Mouse (Mus musculus): Measurements from ENCODE around the gene Pdhx.

Pdhx gene

GRCm38 (mm10) chr2:103062865-103063264, 10.4 kb downstream of the Pdhx start:
- peak; percentile 79 for DNase-seq (ENCODE audit: low read depth, low spot score)

- no peak for DNase-seq (ENCODE audit: low read depth, low spot score)
Measured at GRCm38 (mm10) chr2:103058266-103058665, 15.0 kb downstream of the Pdhx start.

- no peak for DNase-seq (ENCODE audit: low read depth, low spot score)
Measured at GRCm38 (mm10) chr2:103055820-103056219, 17.5 kb downstream of the Pdhx start.

- DNase-seq (ENCODE audit: low read depth, low spot score): no peak
Measured at GRCm38 (mm10) chr2:103051937-103052893, 21.1 kb downstream of the Pdhx start.

- no peak for DNase-seq (ENCODE audit: low read depth, low spot score)
Measured at GRCm38 (mm10) chr2:103045286-103045685, 28.0 kb downstream of the Pdhx start.

GRCm38 (mm10) chr2:103040896-103041295, 32.4 kb downstream of the Pdhx start:
- DNase-seq (ENCODE audit: low read depth, low spot score): no peak

- no peak for DNase-seq (ENCODE audit: low read depth, low spot score)
Measured at GRCm38 (mm10) chr2:103037831-103038230, 35.5 kb downstream of the Pdhx start.

GRCm38 (mm10) chr2:103022728-103023127, 50.6 kb downstream of the Pdhx start:
- no peak for DNase-seq (ENCODE audit: low read depth, low spot score)

GRCm38 (mm10) chr2:103020191-103020987, 52.9 kb downstream of the Pdhx start:
- no peak for DNase-seq (ENCODE audit: low read depth, low spot score)

- DNase-seq (ENCODE audit: low read depth, low spot score): peak; percentile 84
Measured at GRCm38 (mm10) chr2:103018817-103019494, 54.4 kb downstream of the Pdhx start.

GRCm38 (mm10) chr2:103017391-103017824, 55.9 kb downstream of the Pdhx start:
- no peak for DNase-seq (ENCODE audit: low read depth, low spot score)

GRCm38 (mm10) chr2:103016089-103016488, 57.2 kb downstream of the Pdhx start:
- peak; percentile 55 for DNase-seq (ENCODE audit: low read depth, low spot score)

- peak; percentile 62 for DNase-seq (ENCODE audit: low read depth, low spot score)
Measured at GRCm38 (mm10) chr2:103012782-103013575, 60.3 kb downstream of the Pdhx start.

- peak; percentile 44 for DNase-seq (ENCODE audit: low read depth, low spot score)
Measured at GRCm38 (mm10) chr2:103008221-103008620, 65.1 kb downstream of the Pdhx start.

GRCm38 (mm10) chr2:103004599-103004998, 68.7 kb downstream of the Pdhx start:
- DNase-seq (ENCODE audit: low read depth, low spot score): no peak

GRCm38 (mm10) chr2:102999153-102999575, 74.1 kb downstream of the Pdhx start:
- no peak for DNase-seq (ENCODE audit: low read depth, low spot score)

- DNase-seq (ENCODE audit: low read depth, low spot score): peak; percentile 74
Measured at GRCm38 (mm10) chr2:102998356-102998755, 75.0 kb downstream of the Pdhx start.

GRCm38 (mm10) chr2:102997874-102998273, 75.4 kb downstream of the Pdhx start:
- DNase-seq (ENCODE audit: low read depth, low spot score): peak; percentile 81

- no peak for DNase-seq (ENCODE audit: low read depth, low spot score)
Measured at GRCm38 (mm10) chr2:102993841-102994607, 79.3 kb downstream of the Pdhx start.

- DNase-seq (ENCODE audit: low read depth, low spot score): no peak
Measured at GRCm38 (mm10) chr2:102992405-102992804, 80.9 kb downstream of the Pdhx start.
